Mouse (Mus musculus) liver, embryonic 14.5 days (tissue): ENCODE measurements around the gene Rufy2. TPM values are rescaled to one million over a fixed set of nuclear protein-coding genes. Genes with fewer than 3 reads are reported as not detected.

Experiments
- ATAC-seq: fragments of 200-750 bp; cut with Nextera tagmentation; 2 replicates; pipeline ENCODE4 v1.8.0; 2017; ENCODE audit warnings: moderate number of reproducible peaks, mild to moderate bottlenecking, moderate library complexity; ENCODE audit not compliant: insufficient read depth
- DNase-seq, 3 experiments: peaks; one replicate each; pipeline ENCODE4 v3.0.0-alpha.2; 2012 to 2013; ENCODE audit warnings: low read depth in 3 of 3, low spot score in 3 of 3
- H3K27ac ChIP-seq: fragments of 300-500 bp; sonication (generic); 2 replicates; pipeline ENCODE4 v1.5.1; 2014; ENCODE audit warnings: moderate library complexity, mild to moderate bottlenecking, control low read depth, inconsistent platforms
- H3K27me3 ChIP-seq: fragments of 300-500 bp; sonication (generic); 2 replicates; pipeline ENCODE4 v1.6.1; 2014; ENCODE audit warnings: mild to moderate bottlenecking, low read length, moderate library complexity; ENCODE audit not compliant: control insufficient read depth, insufficient read depth
- H3K36me3 ChIP-seq: fragments of 300-500 bp; sonication (generic); replicated peaks from 2 replicates; pipeline ENCODE4 v1.6.1; 2014; ENCODE audit warnings: low read depth; ENCODE audit not compliant: control insufficient read depth, insufficient read depth
- H3K4me1 ChIP-seq, 2 experiments: fragments of 200-500 bp in 1 of 2; fragments of 300-500 bp in 1 of 2; sonication (generic) in 1 of 2; replicated peaks; 2 replicates each; pipeline ENCODE4 v1.6.1; 2012 to 2014; ENCODE audit warnings: antibody characterized with exemption in 1 of 2, inconsistent platforms in 1 of 2, low read length in 1 of 2; ENCODE audit not compliant: control insufficient read depth in 2 of 2, insufficient read depth in 2 of 2
- H3K4me2 ChIP-seq: fragments of 300-500 bp; sonication (generic); 2 replicates; pipeline ENCODE4 v1.6.1; 2014; ENCODE audit warnings: low read depth, mild to moderate bottlenecking, control low read depth, moderate library complexity
- H3K4me3 ChIP-seq, 2 experiments: fragments of 200-500 bp in 1 of 2; fragments of 300-500 bp in 1 of 2; sonication (generic) in 1 of 2; 2 replicates each; pipeline ENCODE4 v1.5.1; 2012 to 2014; ENCODE audit warnings: low read depth in 2 of 2, low read length in 2 of 2, mild to moderate bottlenecking in 2 of 2, control low read depth in 1 of 2, inconsistent platforms in 1 of 2, moderate library complexity in 1 of 2; ENCODE audit not compliant: insufficient read depth in 1 of 2
- H3K9ac ChIP-seq: fragments of 300-500 bp; sonication (generic); replicated peaks from 2 replicates; pipeline ENCODE4 v1.6.1; 2014; ENCODE audit warnings: mild to moderate bottlenecking, control low read depth, moderate library complexity
- H3K9me3 ChIP-seq: fragments of 300-500 bp; sonication (generic); 2 replicates; pipeline ENCODE4 v1.6.1; 2016; ENCODE audit warnings: low read length, mixed read lengths; ENCODE audit not compliant: control insufficient read depth
- CTCF ChIP-seq: IDR thresholded peaks from 2 replicates; pipeline ENCODE4 v1.5.1; 2016; ENCODE audit warnings: antibody characterized with exemption, low read depth, control low read depth
- EP300 ChIP-seq: IDR thresholded peaks from 2 replicates; pipeline ENCODE4 v1.6.1; 2016; ENCODE audit warnings: antibody characterized with exemption, low read depth
- WGBS: fragments of 180-500 bp; shearing (Covaris S2); extraction: QIAGEN DNeasy Blood & Tissue Kit; methylation state at CpG from one replicate; pipeline ENCODE4 v1.1.7; 2014; ENCODE audit not compliant: insufficient replicate concordance; 5-methylcytosine and 5-hydroxymethylcytosine counted together
- polyA plus RNA-seq, 2 experiments: library from polyadenylated mRNA; depleted of rRNA in 1 of 2; stranded (reverse) in 1 of 2; unstranded in 1 of 2; fragments of >200 nt; fragmentation: Nextera tagmentation in 1 of 2; extraction: Ambion mirVana in 1 of 2; gene quantifications; 2 replicates each; pipeline versions ENCODE4 v1.2.1 to v1.2.3; 2012 to 2014

Rufy2 gene
- polyA plus RNA-seq, 2 experiments, result 1.1 to 1.3 TPM

GRCm38 (mm10) chr10:63039867-63040628 is 60.0 kb downstream of the Rufy2 start:
- Histone ChIP-seq H3K27me3 (no peaks in the 10 kb centered on the region), H3K36me3 (no peaks in the 10 kb centered on the region), H3K9me3 (no peaks in the 10 kb centered on the region), H3K4me3 (no peak overlapping the region), H3K27ac (no peak overlapping the region), H3K4me1 (no peaks in the 10 kb centered on the region), H3K9ac (no peak overlapping the region), H3K4me2 (no peak overlapping the region)
- DNase-seq (no peak), ATAC-seq (no peak)
- WGBS, result 56% methylated on average over 5 of the region's 5 CpGs
- no peak for TF ChIP-seq EP300

DNA sequence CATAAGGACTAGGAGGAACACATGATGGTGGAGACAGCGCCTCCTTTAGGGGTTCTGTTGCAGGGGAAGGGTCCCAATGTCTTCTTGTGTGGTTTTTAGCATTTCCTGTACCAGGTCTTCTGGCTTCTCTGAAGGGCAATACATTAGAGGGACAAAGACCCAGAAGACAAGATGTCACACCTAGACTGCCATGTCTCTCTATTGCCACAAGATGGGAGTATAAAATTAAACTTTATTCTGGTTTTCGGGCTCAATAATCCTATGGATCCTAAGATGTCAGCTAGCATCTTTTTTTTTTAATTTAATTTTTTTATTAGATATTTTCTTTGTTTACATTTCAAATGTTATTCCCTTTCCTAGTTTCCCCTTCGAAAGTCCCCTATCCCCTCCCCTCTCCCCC is 63.1 kb downstream of the Rufy2 start:
- WGBS, result 49% methylated on average over 3 of the region's 3 CpGs
- H3K4me3 ChIP-seq, result no peak overlapping the region
- no peak overlapping the region for H3K4me2 ChIP-seq
- no peak for ATAC-seq
- no peak overlapping the region for H3K27ac ChIP-seq
- no peaks in the 10 kb centered on the region for H3K36me3 ChIP-seq
- H3K27me3 ChIP-seq, result no peaks in the 10 kb centered on the region
- H3K9ac ChIP-seq, result no peak overlapping the region
- no peaks in the 10 kb centered on the region for H3K9me3 ChIP-seq
- no peaks in the 10 kb centered on the region for H3K4me1 ChIP-seq
- DNase-seq, result no peak
- TF ChIP-seq CTCF (peak; percentile 22; the same call in 1 of the 2 replicates), EP300 (no peak)

DNA sequence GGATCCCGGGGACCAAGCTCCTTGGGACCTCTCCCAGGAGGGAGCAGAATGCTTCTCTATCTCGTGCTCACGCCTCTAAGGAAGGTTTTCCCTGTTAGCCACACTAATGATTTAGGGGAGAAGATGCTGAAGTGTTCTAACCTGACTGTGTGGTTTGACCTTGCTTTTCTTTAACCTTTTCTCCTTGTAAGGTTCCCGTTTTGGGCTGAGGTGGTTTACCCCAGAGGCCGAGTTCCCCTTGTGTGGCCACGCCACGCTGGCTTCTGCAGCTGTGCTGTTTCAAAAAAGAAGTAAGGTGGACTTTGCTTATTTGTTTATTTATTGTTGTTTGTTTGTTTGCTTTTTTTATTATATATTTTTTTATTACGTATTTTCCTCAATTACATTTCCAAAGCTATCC is 67.7 kb downstream of the Rufy2 start:
- TF ChIP-seq CTCF (no peak), EP300 (no peak)
- no peak overlapping the region for H3K27ac ChIP-seq
- no peaks in the 10 kb centered on the region for H3K4me1 ChIP-seq
- DNase-seq, result no peak
- H3K4me3 ChIP-seq, result no peak overlapping the region
- no peaks in the 10 kb centered on the region for H3K36me3 ChIP-seq
- no peaks in the 10 kb centered on the region for H3K9me3 ChIP-seq
- no peak overlapping the region for H3K9ac ChIP-seq
- H3K27me3 ChIP-seq, result no peaks in the 10 kb centered on the region
- ATAC-seq, result no peak
- H3K4me2 ChIP-seq, result no peak overlapping the region
- WGBS, result 62% methylated on average over 8 of the region's 8 CpGs

DNA sequence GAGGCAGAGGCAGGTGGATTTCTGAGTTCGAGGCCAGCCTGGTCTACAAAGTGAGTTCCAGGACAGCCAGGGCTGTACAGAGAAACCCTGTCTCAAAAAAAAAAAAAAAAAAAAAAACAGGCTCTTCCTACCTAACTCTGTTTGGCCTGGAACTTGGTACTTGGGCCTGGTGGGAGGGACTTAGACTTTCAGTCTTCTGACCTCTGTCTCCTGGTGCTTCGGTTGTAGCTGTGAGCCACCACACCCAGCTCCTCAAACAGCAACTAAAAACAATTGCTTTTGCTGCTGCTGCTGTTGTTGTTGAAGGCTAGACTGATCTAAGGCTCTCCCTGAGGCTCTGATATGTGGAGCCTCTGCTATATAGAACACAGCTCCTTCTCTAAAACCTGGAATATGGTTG is 69.1 kb downstream of the Rufy2 start:
- H3K36me3 ChIP-seq, result no peaks in the 10 kb centered on the region
- no peak for ATAC-seq
- no peak overlapping the region for H3K4me2 ChIP-seq
- no peak for DNase-seq
- no peaks in the 10 kb centered on the region for H3K9me3 ChIP-seq
- no peak overlapping the region for H3K4me3 ChIP-seq
- no peaks in the 10 kb centered on the region for H3K4me1 ChIP-seq
- 59% methylated on average over 1 of the region's 2 CpGs for WGBS
- no peak overlapping the region for H3K27ac ChIP-seq
- no peaks in the 10 kb centered on the region for H3K27me3 ChIP-seq
- TF ChIP-seq CTCF (no peak), EP300 (no peak)
- H3K9ac ChIP-seq, result no peak overlapping the region

GRCm38 (mm10) chr10:63051267-63051666 is 71.2 kb downstream of the Rufy2 start:
- DNase-seq, result no peak
- no peak for ATAC-seq
- no peak overlapping the region for H3K4me3 ChIP-seq
- WGBS, result 30% methylated on average over 7 of the region's 7 CpGs
- no peaks in the 10 kb centered on the region for H3K4me1 ChIP-seq
- TF ChIP-seq EP300 (no peak), CTCF (no peak)
- no peak overlapping the region for H3K4me2 ChIP-seq
- H3K27ac ChIP-seq, result no peak overlapping the region
- H3K9ac ChIP-seq, result no peak overlapping the region
- no peaks in the 10 kb centered on the region for H3K36me3 ChIP-seq
- H3K27me3 ChIP-seq, result no peaks in the 10 kb centered on the region
- H3K9me3 ChIP-seq, result no peaks in the 10 kb centered on the region
